Mouse (Mus musculus): ENCODE results near the gene Ndn. TPM values are rescaled to one million over a fixed set of nuclear protein-coding genes. Genes with fewer than 3 reads are reported as not detected.

The Ndn gene
- polyA plus RNA-seq, 1 experiment, result 0.48 TPM

DNA sequence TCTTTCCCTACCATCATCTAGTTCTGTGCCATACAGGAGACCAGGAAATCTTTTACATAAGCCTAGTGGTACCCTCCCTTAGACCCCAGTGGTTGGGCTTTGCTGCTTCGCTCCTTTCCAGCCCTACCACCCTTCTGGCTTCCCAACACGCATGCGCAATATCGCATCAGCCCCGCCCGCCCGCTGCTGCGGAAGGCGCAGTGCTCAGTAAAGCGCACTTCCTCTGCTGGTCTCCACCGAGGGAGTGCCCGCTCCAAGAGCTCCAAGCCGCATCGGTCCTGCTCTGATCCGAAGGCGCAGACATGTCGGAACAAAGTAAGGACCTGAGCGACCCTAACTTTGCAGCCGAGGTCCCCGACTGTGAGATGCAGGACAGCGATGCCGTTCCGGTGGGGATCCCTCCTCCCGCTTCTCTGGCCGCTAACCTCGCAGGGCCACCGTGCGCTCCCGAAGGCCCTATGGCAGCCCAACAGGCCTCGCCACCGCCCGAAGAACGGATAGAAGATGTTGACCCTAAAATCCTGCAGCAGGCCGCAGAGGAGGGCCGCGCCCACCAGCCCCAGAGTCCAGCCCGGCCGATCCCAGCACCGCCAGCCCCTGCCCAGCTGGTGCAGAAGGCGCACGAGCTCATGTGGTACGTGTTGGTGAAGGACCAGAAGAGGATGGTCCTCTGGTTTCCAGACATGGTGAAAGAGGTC is 1.9 kb downstream of the Ndn start:
- H3K4me3 ChIP-seq, result no peak overlapping the region

DNA sequence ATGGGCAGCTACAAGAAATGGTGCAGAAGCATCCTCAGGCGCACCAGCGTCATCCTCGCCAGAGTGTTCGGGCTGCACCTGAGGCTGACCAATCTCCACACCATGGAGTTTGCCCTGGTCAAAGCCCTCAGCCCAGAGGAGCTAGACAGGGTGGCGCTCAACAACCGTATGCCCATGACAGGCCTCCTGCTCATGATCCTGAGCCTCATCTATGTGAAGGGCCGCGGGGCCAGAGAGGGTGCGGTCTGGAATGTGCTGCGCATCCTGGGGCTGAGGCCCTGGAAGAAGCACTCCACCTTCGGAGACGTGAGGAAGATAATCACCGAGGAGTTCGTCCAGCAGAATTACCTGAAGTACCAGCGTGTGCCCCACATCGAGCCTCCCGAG is 2.4 kb downstream of the Ndn start:
- Histone ChIP-seq H3K27me3 (ENCODE audit: control insufficient read depth, insufficient read depth, insufficient read length) (no peaks in the 10 kb centered on the region), H3K4me2 (ENCODE audit: low read depth) (no peak overlapping the region), H3ac (ENCODE audit: control insufficient read depth, insufficient read length) (no peak overlapping the region), H3K36me3 (ENCODE audit: control insufficient read depth, insufficient read depth) (no peaks in the 10 kb centered on the region), H3K4me3 (no peak overlapping the region), H3K79me2 (ENCODE audit: control insufficient read depth, insufficient read depth) (no peaks in the 10 kb centered on the region)
- TF ChIP-seq SRF (IDR thresholded peaks at IDR 0.05; ENCODE audit: control insufficient read depth, insufficient read length, low read depth), result no peak
- no peak for TF ChIP-seq E2F4 (IDR thresholded peaks at IDR 0.05; ENCODE audit: insufficient read depth)
- no peak for TF ChIP-seq CEBPB (IDR thresholded peaks at IDR 0.05; ENCODE audit: insufficient read depth, poor library complexity, severe bottlenecking)
- no peak for TF ChIP-seq MYOG (IDR thresholded peaks at IDR 0.05; ENCODE audit: control insufficient read depth in 1 of 3, insufficient read depth in 1 of 3, insufficient read length in 2 of 3, low read depth in 2 of 3)
- no peak for TF ChIP-seq TCF3 (IDR thresholded peaks at IDR 0.05; ENCODE audit: insufficient read length, low read depth)
- TF ChIP-seq TCF12 (IDR thresholded peaks at IDR 0.05; ENCODE audit: insufficient read depth, poor library complexity, severe bottlenecking), result no peak
- TF ChIP-seq USF1 (IDR thresholded peaks at IDR 0.05; ENCODE audit: low read depth), result no peak

More for the DNA sequence above, 1.9 kb downstream of the Ndn start:
- Histone ChIP-seq H3K36me3 (ENCODE audit: control insufficient read depth, insufficient read depth) (no peaks in the 10 kb centered on the region), H3ac (ENCODE audit: control insufficient read depth, insufficient read length) (no peak overlapping the region), H3K79me2 (ENCODE audit: control insufficient read depth, insufficient read depth) (no peaks in the 10 kb centered on the region), H3K27me3 (ENCODE audit: control insufficient read depth, insufficient read depth, insufficient read length) (no peaks in the 10 kb centered on the region), H3K4me2 (ENCODE audit: low read depth) (no peak overlapping the region)
- TF ChIP-seq TCF3 (IDR thresholded peaks at IDR 0.05; ENCODE audit: insufficient read length, low read depth), result no peak

DNA sequence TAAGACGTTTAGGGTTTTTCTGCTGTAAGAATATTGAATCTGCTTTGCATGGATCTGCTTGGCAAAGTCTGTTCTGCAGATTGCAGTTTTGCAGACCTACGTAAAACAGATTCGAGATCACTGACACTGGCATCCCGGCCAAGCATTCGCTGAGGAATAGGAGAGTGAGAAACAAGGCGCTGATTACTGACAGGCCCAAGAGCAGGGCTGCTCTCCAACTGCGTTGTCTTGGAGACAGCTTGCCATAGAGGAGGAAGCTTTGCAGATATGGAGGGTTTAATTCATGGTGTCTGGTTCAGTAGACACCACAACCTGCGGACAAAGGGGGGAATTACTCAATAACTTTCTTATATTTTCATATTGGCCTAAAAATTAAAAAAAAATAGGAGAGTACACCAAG is 4.9 kb downstream of the Ndn start:
- no peak overlapping the region for H3ac ChIP-seq (ENCODE audit: control insufficient read depth, insufficient read length)
- H3K36me3 ChIP-seq (ENCODE audit: control insufficient read depth, insufficient read depth), result no peaks in the 10 kb centered on the region
- no peak overlapping the region for H3K4me3 ChIP-seq
- H3K79me2 ChIP-seq (ENCODE audit: control insufficient read depth, insufficient read depth), result no peaks in the 10 kb centered on the region
- no peak overlapping the region for H3K4me2 ChIP-seq (ENCODE audit: low read depth)
- H3K27me3 ChIP-seq (ENCODE audit: control insufficient read depth, insufficient read depth, insufficient read length), result no peaks in the 10 kb centered on the region
- TF ChIP-seq E2F4 (IDR thresholded peaks at IDR 0.05; ENCODE audit: insufficient read depth) (no peak), POLR2A (IDR thresholded peaks at IDR 0.05; ENCODE audit: insufficient read length, low read depth) (no peak), MYOG (IDR thresholded peaks at IDR 0.05; ENCODE audit: control insufficient read depth in 1 of 3, insufficient read depth in 1 of 3, insufficient read length in 2 of 3, low read depth in 2 of 3) (no peak), CEBPB (IDR thresholded peaks at IDR 0.05; ENCODE audit: insufficient read depth, poor library complexity, severe bottlenecking) (no peak), USF1 (IDR thresholded peaks at IDR 0.05; ENCODE audit: low read depth) (no peak), SRF (IDR thresholded peaks at IDR 0.05; ENCODE audit: control insufficient read depth, insufficient read length, low read depth) (no peak), REST (IDR thresholded peaks at IDR 0.05; ENCODE audit: insufficient read depth, insufficient read length) (no peak), POLR2AphosphoS2 (IDR thresholded peaks at IDR 0.05; ENCODE audit: insufficient read length, low read depth) (no peak), MYOD1 (IDR thresholded peaks at IDR 0.05; ENCODE audit: control insufficient read depth in 1 of 3, insufficient read length in 2 of 3, low read depth in 2 of 3) (no peak), TCF12 (IDR thresholded peaks at IDR 0.05; ENCODE audit: insufficient read depth, poor library complexity, severe bottlenecking) (no peak), TCF3 (IDR thresholded peaks at IDR 0.05; ENCODE audit: insufficient read length, low read depth) (no peak), MAX (IDR thresholded peaks at IDR 0.05; ENCODE audit: low read depth) (no peak)

DNA sequence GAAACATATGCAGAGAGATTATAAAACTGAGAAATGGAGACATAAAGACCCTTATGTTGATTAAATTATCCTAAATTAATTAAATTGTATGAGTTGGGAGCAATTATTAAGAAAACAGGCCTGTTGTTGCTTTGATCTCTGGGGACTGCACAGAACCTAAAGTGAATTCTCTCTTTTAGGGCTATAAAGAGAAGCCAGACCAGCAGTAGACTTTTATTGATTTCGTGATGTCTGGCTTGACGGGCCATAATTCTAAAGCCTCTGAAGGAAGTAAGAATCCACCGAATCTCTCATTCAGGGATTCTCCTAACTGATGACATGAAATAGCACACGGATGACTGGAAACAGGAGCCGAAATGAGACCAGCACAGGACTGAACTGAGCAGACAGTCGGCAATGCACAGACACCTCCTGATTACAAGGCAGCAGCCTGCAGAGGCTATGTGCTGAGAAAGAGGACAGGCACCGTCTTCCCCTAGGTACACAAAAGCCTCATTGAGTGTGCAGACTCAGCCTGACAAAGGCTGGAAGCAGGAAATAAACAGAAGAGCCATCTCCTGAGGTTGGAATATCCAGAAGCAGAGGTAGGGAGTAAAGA is 18.8 kb downstream of the Ndn start:
- no peaks in the 10 kb centered on the region for H3K27me3 ChIP-seq (ENCODE audit: control insufficient read depth, insufficient read depth, insufficient read length)
- TF ChIP-seq USF1 (IDR thresholded peaks at IDR 0.05; ENCODE audit: low read depth), result no peak
- H3K4me3 ChIP-seq, result no peak overlapping the region
- H3K4me2 ChIP-seq (ENCODE audit: low read depth), result no peak overlapping the region
- H3K79me2 ChIP-seq (ENCODE audit: control insufficient read depth, insufficient read depth), result no peaks in the 10 kb centered on the region
- H3K36me3 ChIP-seq (ENCODE audit: control insufficient read depth, insufficient read depth), result no peaks in the 10 kb centered on the region
- no peak overlapping the region for H3ac ChIP-seq (ENCODE audit: control insufficient read depth, insufficient read length)

DNA sequence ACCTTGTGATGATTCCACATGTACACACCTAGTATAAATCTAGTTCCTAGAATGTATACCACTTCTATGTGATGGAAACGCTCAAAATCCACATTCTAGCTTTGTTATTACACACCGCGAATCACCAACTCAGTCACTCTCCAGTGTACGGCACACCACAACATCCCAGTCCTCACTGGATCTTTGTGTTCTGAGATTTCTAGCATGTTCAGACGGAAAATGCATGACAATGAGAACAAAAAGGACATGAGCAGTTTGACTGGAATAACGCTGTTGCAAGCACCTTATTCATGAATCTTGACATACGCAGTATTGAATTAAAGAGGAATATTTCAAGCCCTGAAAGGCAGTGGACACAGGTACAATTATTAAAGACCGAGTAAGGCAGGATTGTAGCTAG is 20.4 kb downstream of the Ndn start:
- no peak overlapping the region for H3K4me2 ChIP-seq (ENCODE audit: low read depth)
- TF ChIP-seq REST (IDR thresholded peaks at IDR 0.05; ENCODE audit: insufficient read depth, insufficient read length), result no peak
- TF ChIP-seq TCF12 (IDR thresholded peaks at IDR 0.05; ENCODE audit: insufficient read depth, poor library complexity, severe bottlenecking), result no peak
- TF ChIP-seq SRF (IDR thresholded peaks at IDR 0.05; ENCODE audit: control insufficient read depth, insufficient read length, low read depth), result no peak
- no peak for TF ChIP-seq POLR2AphosphoS2 (IDR thresholded peaks at IDR 0.05; ENCODE audit: insufficient read length, low read depth)
- no peak for TF ChIP-seq E2F4 (IDR thresholded peaks at IDR 0.05; ENCODE audit: insufficient read depth)
- TF ChIP-seq MYOG (IDR thresholded peaks at IDR 0.05; ENCODE audit: control insufficient read depth in 1 of 3, insufficient read depth in 1 of 3, insufficient read length in 2 of 3, low read depth in 2 of 3), result no peak
- no peak for TF ChIP-seq MAX (IDR thresholded peaks at IDR 0.05; ENCODE audit: low read depth)
- TF ChIP-seq MYOD1 (IDR thresholded peaks at IDR 0.05; ENCODE audit: control insufficient read depth in 1 of 3, insufficient read length in 2 of 3, low read depth in 2 of 3), result no peak
- TF ChIP-seq TCF3 (IDR thresholded peaks at IDR 0.05; ENCODE audit: insufficient read length, low read depth), result no peak
- TF ChIP-seq USF1 (IDR thresholded peaks at IDR 0.05; ENCODE audit: low read depth), result no peak
- no peak for TF ChIP-seq POLR2A (IDR thresholded peaks at IDR 0.05; ENCODE audit: insufficient read length, low read depth)
- TF ChIP-seq CEBPB (IDR thresholded peaks at IDR 0.05; ENCODE audit: insufficient read depth, poor library complexity, severe bottlenecking), result no peak
- H3K27me3 ChIP-seq (ENCODE audit: control insufficient read depth, insufficient read depth, insufficient read length), result no peaks in the 10 kb centered on the region
- no peaks in the 10 kb centered on the region for H3K79me2 ChIP-seq (ENCODE audit: control insufficient read depth, insufficient read depth)
- H3K36me3 ChIP-seq (ENCODE audit: control insufficient read depth, insufficient read depth), result no peaks in the 10 kb centered on the region
- H3ac ChIP-seq (ENCODE audit: control insufficient read depth, insufficient read length), result no peak overlapping the region
- H3K4me3 ChIP-seq, result no peak overlapping the region
